Comparison of ENCODE assay signal across 38 mouse cellular contexts in the genomic region with DNA sequence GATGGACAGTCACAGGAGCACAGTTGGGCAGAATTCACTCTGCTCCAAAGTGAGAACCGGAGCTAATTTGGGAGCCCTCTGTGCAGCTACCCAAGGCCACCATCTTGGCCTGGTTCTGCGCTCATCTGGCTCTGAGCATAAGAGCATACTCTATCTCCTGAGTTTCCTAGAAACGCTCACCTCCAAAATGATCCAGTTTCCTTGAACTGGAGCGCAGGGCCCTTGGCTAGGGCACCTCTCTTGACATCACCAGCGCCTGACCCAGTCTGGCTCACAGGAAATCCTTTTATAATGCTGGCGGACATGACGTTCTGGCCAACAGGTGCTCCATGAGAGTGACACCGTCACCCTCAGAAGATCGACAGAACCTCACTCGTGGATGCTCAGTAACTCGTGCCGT. TPM values are rescaled to one million over a fixed set of nuclear protein-coding genes. Genes with fewer than 3 reads are reported as not detected.
"Had no signal": no experiment of that assay in that cellular context is flagged by ENCODE, and none has a peak within 500 bp of the region (broad histone marks: within the 10 kb centered on the region; RNA-seq: fewer than 3 reads in every experiment).

No protein-coding gene starts in this region.

- H3K4me1 ChIP-seq: hindbrain, embryonic 12.5 days; limb, embryonic 12.5 days had no signal

- H3K36me3 ChIP-seq: heart, embryonic 13.5 days; heart, embryonic 15.5 days; hindbrain, embryonic 10.5 days; hindbrain, embryonic 12.5 days; intestine, embryonic 15.5 days; limb, embryonic 10.5 days; limb, embryonic 12.5 days; liver, embryonic 13.5 days had no signal

- H3K27ac ChIP-seq: heart, embryonic 13.5 days; heart, embryonic 15.5 days; hindbrain, embryonic 10.5 days; hindbrain, embryonic 12.5 days; hindbrain, embryonic 14.5 days; intestine, embryonic 15.5 days; layer of hippocampus, adult 2 months; left cerebral cortex, adult 2 months; limb, embryonic 10.5 days; limb, embryonic 12.5 days; liver, embryonic 13.5 days had no signal

- DNase-seq: gastrocnemius, postnatal 36 days; heart, adult 18-20 months; heart, postnatal 14 days; heart, postnatal 4 days; kidney, adult 18-20 months; kidney, adult 8-10 months; kidney, postnatal 10 days; kidney, postnatal 25 days; kidney, postnatal 4 days; liver had no signal

- H3K27me3 ChIP-seq: heart, embryonic 13.5 days; heart, embryonic 15.5 days; hindbrain, embryonic 12.5 days; intestine, embryonic 15.5 days; limb, embryonic 12.5 days; liver, embryonic 13.5 days had no signal

- H3K4me3 ChIP-seq: heart, embryonic 13.5 days; heart, embryonic 15.5 days; hindbrain, embryonic 10.5 days; hindbrain, embryonic 12.5 days; intestine, embryonic 15.5 days; layer of hippocampus, adult 2 months; left cerebral cortex, adult 2 months; limb, embryonic 10.5 days; limb, embryonic 12.5 days; liver, embryonic 13.5 days had no signal

RNA-seq across cellular contexts. Expression of gene 1700013G24Rik, which starts 3.5 kb away (rescaled TPM):
- total RNA-seq: gastrocnemius, postnatal 36 days; granulocyte monocyte progenitor cell, adult 5-6 weeks; heart, adult 18-20 months; heart, adult 8-10 months; heart, postnatal 14 days; heart, postnatal 4 days; layer of hippocampus, adult 2 months; layer of hippocampus, postnatal 10 days; layer of hippocampus, postnatal 25 days; left cerebral cortex, adult 2 months; left cerebral cortex, postnatal 14 days; left cerebral cortex, postnatal 36 days had no signal
- polyA plus RNA-seq: forebrain, embryonic 16.5 days; frontal cortex, adult 2 months; heart, embryonic 11.5 days; heart, embryonic 13.5 days; heart, embryonic 15.5 days; heart, postnatal 0 days; hindbrain, embryonic 10.5 days; hindbrain, embryonic 12.5 days; hindbrain, embryonic 14.5 days; hindbrain, embryonic 16.5 days; inflammation-experienced regulatory T-cells, adult 6 months; intestine, embryonic 15.5 days; intestine, postnatal 0 days; kidney, embryonic 14.5 days; kidney, embryonic 16.5 days; limb, embryonic 10.5 days; limb, embryonic 12.5 days; liver, embryonic 11.5 days; liver, embryonic 13.5 days had no signal

RNA-seq across cellular contexts. Expression of gene Hspg2, which starts 12.0 kb away (rescaled TPM):
- polyA plus RNA-seq: inflammation-experienced regulatory T-cells, adult 6 months had no signal

RNA-seq across cellular contexts. Expression of gene Cela3b, which starts 26.2 kb away (rescaled TPM):
- total RNA-seq: gastrocnemius, postnatal 36 days; granulocyte monocyte progenitor cell, adult 5-6 weeks; heart, adult 18-20 months; heart, adult 8-10 months; heart, postnatal 14 days; heart, postnatal 4 days; layer of hippocampus, adult 2 months; layer of hippocampus, postnatal 10 days; layer of hippocampus, postnatal 25 days; left cerebral cortex, adult 2 months; left cerebral cortex, postnatal 14 days; left cerebral cortex, postnatal 36 days had no signal
- polyA plus RNA-seq: forebrain, embryonic 16.5 days; frontal cortex, adult 2 months; heart, embryonic 11.5 days; heart, embryonic 13.5 days; heart, embryonic 15.5 days; heart, postnatal 0 days; hindbrain, embryonic 10.5 days; hindbrain, embryonic 12.5 days; hindbrain, embryonic 14.5 days; hindbrain, embryonic 16.5 days; inflammation-experienced regulatory T-cells, adult 6 months; kidney, embryonic 14.5 days; kidney, embryonic 16.5 days; limb, embryonic 10.5 days; limb, embryonic 12.5 days; liver, embryonic 11.5 days had no signal

RNA-seq across cellular contexts. Expression of gene Cela3a, which starts 47.0 kb away (rescaled TPM):
- total RNA-seq: gastrocnemius, postnatal 36 days; granulocyte monocyte progenitor cell, adult 5-6 weeks; heart, adult 18-20 months; heart, adult 8-10 months; heart, postnatal 14 days; heart, postnatal 4 days; layer of hippocampus, adult 2 months; layer of hippocampus, postnatal 10 days; layer of hippocampus, postnatal 25 days; left cerebral cortex, adult 2 months; left cerebral cortex, postnatal 14 days; left cerebral cortex, postnatal 36 days had no signal
- polyA plus RNA-seq: forebrain, embryonic 16.5 days; frontal cortex, adult 2 months; heart, embryonic 11.5 days; heart, embryonic 13.5 days; heart, embryonic 15.5 days; heart, postnatal 0 days; hindbrain, embryonic 10.5 days; hindbrain, embryonic 12.5 days; hindbrain, embryonic 14.5 days; hindbrain, embryonic 16.5 days; inflammation-experienced regulatory T-cells, adult 6 months; intestine, embryonic 15.5 days; intestine, postnatal 0 days; kidney, embryonic 14.5 days; kidney, embryonic 16.5 days; limb, embryonic 10.5 days; limb, embryonic 12.5 days; limb, embryonic 14.5 days; liver, embryonic 11.5 days; liver, embryonic 13.5 days had no signal
